Mouse (Mus musculus) v-Abl transformed pro-B cells (cell line): ENCODE measurements at regions not wholly inside any gene's neighbourhood (a gene's known extent, or its start where the extent isn't known, plus 50 kb on each side); places are given as distances from the start of the nearest gene placed in this dataset.

Source experiments
- in situ Hi-C, 2 experiments: fragments of 400-800 bp; cut with MboI; formaldehyde crosslinking; loops; one replicate each; pipeline ENCODE4 v1.15.1; 2025; ENCODE audit not compliant: unreplicated experiment in 2 of 2

GRCm38 (mm10) chr3:149338684-149339373 lies 348.5 kb upstream of the Adgrl2 start:
- in situ Hi-C loops = no loop called here

- in situ Hi-C loops = no loop called here
Observed at GRCm38 (mm10) chr3:149335259-149335658, 344.9 kb upstream of the Adgrl2 start.

GRCm38 (mm10) chr3:149333607-149334006 lies 343.3 kb upstream of the Adgrl2 start:
- in situ Hi-C loops = no loop called here

GRCm38 (mm10) chr3:149333131-149333530 lies 342.8 kb upstream of the Adgrl2 start:
- in situ Hi-C loops = no loop called here

- in situ Hi-C loops = no loop called here
Observed at GRCm38 (mm10) chr3:149332105-149332504, 341.8 kb upstream of the Adgrl2 start.

GRCm38 (mm10) chr3:149331251-149331960 lies 341.1 kb upstream of the Adgrl2 start:
- in situ Hi-C loops = no loop called here

GRCm38 (mm10) chr3:149330716-149331115 lies 340.4 kb upstream of the Adgrl2 start:
- in situ Hi-C loops = no loop called here

- in situ Hi-C loops = no loop called here
Observed at GRCm38 (mm10) chr3:149330041-149330440, 339.7 kb upstream of the Adgrl2 start.

GRCm38 (mm10) chr3:149329615-149330014 lies 339.3 kb upstream of the Adgrl2 start:
- in situ Hi-C loops = no loop called here

- in situ Hi-C loops = no loop called here
Observed at GRCm38 (mm10) chr3:149326664-149327063, 336.3 kb upstream of the Adgrl2 start.

GRCm38 (mm10) chr3:149324088-149324487 lies 333.7 kb upstream of the Adgrl2 start:
- in situ Hi-C loops = no loop called here

GRCm38 (mm10) chr3:149318728-149319127 lies 328.4 kb upstream of the Adgrl2 start:
- in situ Hi-C loops = no loop called here

- in situ Hi-C loops = no loop called here
Observed at GRCm38 (mm10) chr3:149314258-149314657, 323.9 kb upstream of the Adgrl2 start.

GRCm38 (mm10) chr3:149313217-149313616 lies 322.9 kb upstream of the Adgrl2 start:
- in situ Hi-C loops = no loop called here

- in situ Hi-C loops = no loop called here
Observed at GRCm38 (mm10) chr3:149311576-149311975, 321.2 kb upstream of the Adgrl2 start.

GRCm38 (mm10) chr3:149306709-149307108 lies 316.4 kb upstream of the Adgrl2 start:
- in situ Hi-C loops = no loop called here

GRCm38 (mm10) chr3:149306291-149306690 lies 315.9 kb upstream of the Adgrl2 start:
- in situ Hi-C loops = no loop called here

- in situ Hi-C loops = no loop called here
Observed at GRCm38 (mm10) chr3:149305440-149305839, 315.1 kb upstream of the Adgrl2 start.

GRCm38 (mm10) chr3:149305011-149305413 lies 314.7 kb upstream of the Adgrl2 start:
- in situ Hi-C loops = no loop called here

GRCm38 (mm10) chr3:149303418-149303817 lies 313.1 kb upstream of the Adgrl2 start:
- in situ Hi-C loops = no loop called here

- in situ Hi-C loops = no loop called here
Observed at GRCm38 (mm10) chr3:149300002-149300401, 309.6 kb upstream of the Adgrl2 start.

GRCm38 (mm10) chr3:149296419-149296962 lies 306.1 kb upstream of the Adgrl2 start:
- in situ Hi-C loops = no loop called here
